Mouse (Mus musculus) MEL (cell line): ENCODE data around the gene Cdt1. TPM values are rescaled to one million over a fixed set of nuclear protein-coding genes. Genes with fewer than 3 reads are reported as not detected.

Experiments
- DNase-seq: peaks from one replicate; pipeline ENCODE4 v3.0.0; 2011; ENCODE audit warnings: low read depth, low spot score
- H3K27ac ChIP-seq: 2 replicates; pipeline ENCODE4 v1.5.1; 2012; ENCODE audit warnings: low read depth, mild to moderate bottlenecking, control low read depth, low read length, moderate library complexity; ENCODE audit not compliant: control insufficient read depth
- H3K27me3 ChIP-seq, 2 experiments: fragments of 150-350 bp in 1 of 2; sonication (generic) in 1 of 2; 2 replicates each; pipeline ENCODE4 v1.6.1; 2012; ENCODE audit warnings: low read length in 2 of 2, mild to moderate bottlenecking in 2 of 2, improper control_type of control experiment in 1 of 2, moderate library complexity in 1 of 2; ENCODE audit not compliant: insufficient read depth in 2 of 2, control insufficient read depth in 1 of 2
- H3K36me3 ChIP-seq, 2 experiments: 2 replicates each; pipeline ENCODE4 v1.6.1; 2012 to 2014; ENCODE audit warnings: low read length in 2 of 2, improper control_type of control experiment in 1 of 2, inconsistent platforms in 1 of 2, mild to moderate bottlenecking in 1 of 2; ENCODE audit not compliant: insufficient read depth in 2 of 2, control insufficient read depth in 1 of 2
- H3K4me1 ChIP-seq, 2 experiments: fragments of 150-350 bp in 1 of 2; sonication (generic) in 1 of 2; 2 replicates each; pipeline ENCODE4 v1.6.1; 2012; ENCODE audit warnings: low read length in 2 of 2, improper control_type of control experiment in 1 of 2, mild to moderate bottlenecking in 1 of 2; ENCODE audit not compliant: insufficient read depth in 2 of 2, control insufficient read depth in 1 of 2
- H3K4me3 ChIP-seq, 2 experiments: fragments of 150-350 bp in 1 of 2; sonication (generic) in 1 of 2; 2 replicates each; pipeline ENCODE4 v1.5.1; 2012; ENCODE audit warnings: low read depth in 2 of 2, low read length in 2 of 2, mild to moderate bottlenecking in 2 of 2, moderate library complexity in 2 of 2, control low read depth in 1 of 2, improper control_type of control experiment in 1 of 2; ENCODE audit not compliant: control insufficient read depth in 1 of 2, insufficient read depth in 1 of 2
- H3K79me2 ChIP-seq: 2 replicates; pipeline ENCODE4 v1.6.1; 2012; ENCODE audit warnings: mild to moderate bottlenecking, low read length, moderate library complexity; ENCODE audit not compliant: control insufficient read depth, poor library complexity, insufficient read depth
- H3K9ac ChIP-seq: 2 replicates; pipeline ENCODE4 v1.6.1; 2012; ENCODE audit warnings: low read depth, mild to moderate bottlenecking, control low read depth, low read length, moderate library complexity; ENCODE audit not compliant: control insufficient read depth, poor library complexity, severe bottlenecking
- H3K9me3 ChIP-seq: fragments of 150-350 bp; sonication (generic); replicated peaks from 2 replicates; pipeline ENCODE4 v1.6.1; 2012; ENCODE audit warnings: mild to moderate bottlenecking, low read length, improper control_type of control experiment, moderate library complexity; ENCODE audit not compliant: insufficient read depth
- CHD2 ChIP-seq: IDR thresholded peaks from 2 replicates; pipeline ENCODE4 v1.6.1; 2011; ENCODE audit warnings: low read length, improper control_type of control experiment
- GATA1 ChIP-seq: IDR thresholded peaks from 2 replicates; pipeline ENCODE4 v1.6.1; 2011; ENCODE audit warnings: low read depth, low read length, improper control_type of control experiment
- HCFC1 ChIP-seq: IDR thresholded peaks from 2 replicates; pipeline ENCODE4 v1.6.1; 2012; ENCODE audit warnings: low read depth, mild to moderate bottlenecking, inconsistent platforms, low read length, improper control_type of control experiment, moderate library complexity
- MAX ChIP-seq: IDR thresholded peaks from 2 replicates; pipeline ENCODE4 v1.6.1; 2011; ENCODE audit warnings: low read length, improper control_type of control experiment
- MEF2A ChIP-seq: IDR thresholded peaks from 2 replicates; pipeline ENCODE4 v1.6.1; 2014; ENCODE audit warnings: low read depth, mild to moderate bottlenecking, inconsistent platforms, low read length, improper control_type of control experiment; ENCODE audit not compliant: poor library complexity, insufficient replicate concordance, severe bottlenecking; ENCODE audit errors: extremely low read depth
- MYB ChIP-seq: IDR thresholded peaks from 2 replicates; pipeline ENCODE4 v1.6.1; 2011; ENCODE audit warnings: mild to moderate bottlenecking, low read depth, low read length, improper control_type of control experiment
- SMC3 ChIP-seq: IDR thresholded peaks from 2 replicates; pipeline ENCODE4 v1.6.1; 2011; ENCODE audit warnings: low read depth, low read length, improper control_type of control experiment
- TAL1 ChIP-seq: IDR thresholded peaks from 2 replicates; pipeline ENCODE4 v1.6.1; 2012; ENCODE audit warnings: mild to moderate bottlenecking, inconsistent platforms, low read length, moderate library complexity, mixed read lengths
- TBP ChIP-seq: IDR thresholded peaks from 2 replicates; pipeline ENCODE4 v1.8.0; 2011; ENCODE audit warnings: low read depth, low read length, improper control_type of control experiment
- ZKSCAN1 ChIP-seq: IDR thresholded peaks from 2 replicates; pipeline ENCODE4 v1.6.1; 2012; ENCODE audit warnings: low read depth, mild to moderate bottlenecking, inconsistent platforms, low read length, improper control_type of control experiment, moderate library complexity
- ZNF384 ChIP-seq: IDR thresholded peaks from 2 replicates; pipeline ENCODE4 v1.6.1; 2012; ENCODE audit warnings: low read depth, mild to moderate bottlenecking, inconsistent platforms, low read length, improper control_type of control experiment
- polyA plus RNA-seq, 2 experiments: library from polyadenylated mRNA; stranded (reverse) in 1 of 2; unstranded in 1 of 2; fragments of >175 nt in 1 of 2; fragments of >200 nt in 1 of 2; gene quantifications; 2 replicates each; pipeline versions ENCODE4 v1.2.1 to v1.2.4; 2012; ENCODE audit warnings: low replicate concordance in 2 of 2, low read depth in 1 of 2; ENCODE audit not compliant: insufficient read length in 2 of 2, insufficient read depth in 1 of 2, missing spikeins in 1 of 2
- total RNA-seq: library from RNA; depleted of rRNA; stranded (reverse); fragments of 300-350 nt; gene quantifications from 2 replicates; pipeline ENCODE4 v1.2.3, GENCODE M21; 2012

The Cdt1 gene
- total and polyA plus RNA-seq, 3 experiments: 74.6 to 84.5 TPM; not detected in 1

DNA sequence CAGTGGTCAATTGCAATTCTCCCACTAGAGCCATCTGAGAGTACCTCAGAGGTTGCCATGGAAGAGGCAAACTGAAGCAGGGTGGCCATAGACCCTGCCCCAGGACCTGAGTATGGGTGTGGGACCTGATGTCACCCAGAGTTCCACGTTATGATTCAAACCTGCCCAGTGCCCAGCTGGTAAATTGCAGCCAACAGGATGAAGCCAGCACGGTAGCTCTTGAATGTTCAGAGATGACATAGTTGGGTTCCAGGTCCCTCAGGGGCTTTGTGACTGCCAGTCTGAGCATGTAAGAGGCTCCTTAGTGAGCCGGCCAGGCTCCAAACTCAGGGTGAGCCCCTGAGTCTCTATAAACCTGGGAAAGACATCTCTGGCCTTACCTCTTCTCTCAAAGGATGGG, 41.7 kb upstream of the Cdt1 start:
- no peak for DNase-seq
- Histone ChIP-seq H3K36me3 (peaks cover 0 to 6% of the 10 kb centered on the region in 2 experiments; a peak in 2 of 4 replicates), H3K9ac (no peak overlapping the region), H3K4me1 (0 out of 4 replicates have a peak, but pooled peaks cover 0 to 3% of the 10 kb centered on the region in 2 experiments), H3K4me3 (no peak overlapping the region), H3K27ac (no peak overlapping the region), H3K9me3 (no peaks in the 10 kb centered on the region), H3K27me3 (no peaks in the 10 kb centered on the region)
- no peak for TF ChIP-seq ZKSCAN1
- TF ChIP-seq MEF2A: no peak
- TF ChIP-seq, all 39 proteins: peak for 0
- H3K79me2 ChIP-seq: peaks cover 37% of the 10 kb centered on the region; the same call in 1 of the 2 replicates

DNA sequence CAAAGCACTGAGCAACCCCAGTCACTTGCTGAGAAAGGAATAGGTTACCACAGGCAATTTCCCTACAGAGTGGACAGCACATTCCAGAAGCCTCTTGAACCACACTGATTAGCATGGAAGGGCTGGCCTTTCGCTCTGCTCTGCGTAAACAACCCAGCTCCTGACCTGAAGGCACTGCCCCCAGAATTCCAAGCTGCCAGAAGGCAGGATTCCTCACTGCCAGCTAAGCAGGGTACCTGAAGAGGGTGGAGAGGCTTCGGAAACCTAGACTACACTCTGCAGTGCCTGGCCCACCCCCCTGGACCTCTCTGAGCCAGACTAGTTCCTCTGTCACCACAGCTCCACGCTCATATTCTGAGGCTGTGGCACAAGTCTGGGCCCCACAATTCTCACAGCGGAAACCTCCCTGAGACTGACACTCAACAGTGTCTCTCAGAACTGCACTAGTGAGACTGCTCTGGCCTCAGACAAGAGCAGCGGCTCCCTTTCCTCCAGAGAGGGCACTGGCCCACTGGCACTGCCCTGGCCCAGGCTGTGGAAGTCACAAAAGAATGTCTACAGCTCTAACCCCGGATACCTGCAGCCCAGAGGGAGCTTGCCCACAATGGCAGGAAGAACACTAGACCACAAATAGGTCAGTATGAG, 41.2 kb upstream of the Cdt1 start:
- Histone ChIP-seq H3K36me3 (peaks cover 0 to 6% of the 10 kb centered on the region in 2 experiments; a peak in 2 of 4 replicates), H3K27me3 (no peaks in the 10 kb centered on the region), H3K4me3 (no peak overlapping the region), H3K4me1 (0 out of 4 replicates have a peak, but pooled peaks cover 0 to 3% of the 10 kb centered on the region in 2 experiments), H3K9me3 (no peaks in the 10 kb centered on the region), H3K9ac (no peak overlapping the region), H3K79me2 (peaks cover 43% of the 10 kb centered on the region), H3K27ac (no peak overlapping the region)
- TF ChIP-seq GATA1: no peak
- no peak for DNase-seq

- no peak overlapping the region for H3K27ac ChIP-seq
- H3K9ac ChIP-seq: no peak overlapping the region
- H3K27me3 ChIP-seq: no peaks in the 10 kb centered on the region
- TF ChIP-seq HCFC1: no peak
- TF ChIP-seq MAX: no peak
- TF ChIP-seq TAL1: no peak
- TF ChIP-seq TBP: no peak
- TF ChIP-seq CHD2: no peak
- TF ChIP-seq ZNF384: no peak
- no peak for TF ChIP-seq MYB
- no peak for TF ChIP-seq SMC3
- H3K4me1 ChIP-seq: 0 out of 4 replicates have a peak, but pooled peaks cover 0 to 3% of the 10 kb centered on the region in 2 experiments
- H3K79me2 ChIP-seq: peaks cover 47% of the 10 kb centered on the region
- no peaks in the 10 kb centered on the region for H3K9me3 ChIP-seq
- peaks cover 0 to 8% of the 10 kb centered on the region in 2 experiments; a peak in 2 of 4 replicates for H3K36me3 ChIP-seq
- no peak overlapping the region for H3K4me3 ChIP-seq
- no peak for DNase-seq
These were observed 39.9 kb upstream of the Cdt1 start for GRCm38 (mm10) chr8:122527937-122528336.
